ENCODE assay signal across 8 mouse cellular contexts in genomic region chr8:84202938-84203917, GRCm38 (mm10). TPM values are rescaled to one million over a fixed set of nuclear protein-coding genes. Genes with fewer than 3 reads are reported as not detected.
DNase-seq lines count a peak whose midpoint lies in the region; ATAC-seq and TF ChIP-seq lines count a peak whose summit lies in the region.

No protein-coding gene starts in this region.

- H3K4me3 ChIP-seq in forebrain, embryonic 11.5 days (ENCODE audit: low read depth, low read length): peak overlapping the region; percentile 16
- peak overlapping the region; percentile 71 for H3K4me3 ChIP-seq in heart, embryonic 16.5 days (ENCODE audit: low read length)
- peak overlapping the region; percentile 85 for H3K4me3 ChIP-seq in lung, embryonic 16.5 days (ENCODE audit: low read length)
- peak overlapping the region; percentile 34 for H3K4me3 ChIP-seq in olfactory bulb, adult 2 months (ENCODE audit: insufficient read depth, low read depth, low read length)

- H3K27me3 ChIP-seq in forebrain, embryonic 11.5 days (ENCODE audit: control insufficient read depth, insufficient read depth, low read length): no peaks in the 10 kb centered on the region
- H3K27me3 ChIP-seq in heart, embryonic 16.5 days (ENCODE audit: control insufficient read depth, insufficient read depth, low read length): no peaks in the 10 kb centered on the region
- no peaks in the 10 kb centered on the region for H3K27me3 ChIP-seq in lung, embryonic 16.5 days (ENCODE audit: control insufficient read depth, insufficient read depth, low read depth, low read length)

- peak; percentile 91 for DNase-seq in 416B (ENCODE audit: low read depth)
- DNase-seq in forebrain, embryonic 11.5 days (ENCODE audit: low spot score): peak; percentile 85
- DNase-seq in kidney, postnatal 10 days: peak; percentile 93
- peak; percentile 71 to 80 for DNase-seq in thymus, postnatal 10 days (ENCODE audit: low spot score in 2 of 2)

- H3K4me2 ChIP-seq in forebrain, embryonic 11.5 days (ENCODE audit: low read depth, low read length, severe bottlenecking): peak overlapping the region; percentile 73
- H3K4me2 ChIP-seq in heart, embryonic 16.5 days (ENCODE audit: low read depth, low read length): peak overlapping the region; percentile 96
- peak overlapping the region; percentile 97 for H3K4me2 ChIP-seq in lung, embryonic 16.5 days (ENCODE audit: low read depth, low read length)

- peak overlapping the region; percentile 68 for H3K27ac ChIP-seq in forebrain, embryonic 11.5 days (ENCODE audit: low read depth, low read length)
- peak overlapping the region; percentile 99 for H3K27ac ChIP-seq in heart, embryonic 16.5 days (ENCODE audit: low read length)
- peak overlapping the region; percentile 99 for H3K27ac ChIP-seq in lung, embryonic 16.5 days (ENCODE audit: low read length)
- peak overlapping the region; percentile 76 for H3K27ac ChIP-seq in olfactory bulb, adult 2 months (ENCODE audit: insufficient read depth, low read depth, low read length)

- 11% methylated on average over 34 of the region's 34 CpGs for WGBS in forebrain, embryonic 11.5 days
- WGBS in heart, embryonic 16.5 days: 5% methylated on average over 34 of the region's 34 CpGs
- WGBS in lung, embryonic 16.5 days: 7% methylated on average over 34 of the region's 34 CpGs
- 9% methylated on average over 34 of the region's 34 CpGs for WGBS in olfactory bulb, adult 2 months

- ATAC-seq in activated CD4-positive, CD25-positive, alpha-beta regulatory T cell, adult 4 months: peak; percentile 45
- peak; percentile 37 for ATAC-seq in forebrain, embryonic 11.5 days (replicated peaks; ENCODE audit: low FRiP score)
- peak; percentile 51 for ATAC-seq in heart, embryonic 16.5 days (replicated peaks; ENCODE audit: extremely low read depth, insufficient read depth, low FRiP score)
- peak; percentile 66 for ATAC-seq in lung, embryonic 16.5 days (ENCODE audit: low read depth)

- peak overlapping the region; percentile 62 for H3K9ac ChIP-seq in forebrain, embryonic 11.5 days (ENCODE audit: low read length)
- H3K9ac ChIP-seq in heart, embryonic 16.5 days (ENCODE audit: low read length): peak overlapping the region; percentile 97
- H3K9ac ChIP-seq in lung, embryonic 16.5 days (ENCODE audit: low read length): peak overlapping the region; percentile 95

- peak; percentile 40; the same call in 1 of the 2 replicates for TF ChIP-seq POLR2A in olfactory bulb, adult 2 months (IDR thresholded peaks at IDR 0.05; ENCODE audit: insufficient read depth, low read depth, low read length)

- peaks cover 46% of the 10 kb centered on the region for H3K4me1 ChIP-seq in forebrain, embryonic 11.5 days (replicated peaks; ENCODE audit: control insufficient read depth, insufficient read depth, low read length)
- H3K4me1 ChIP-seq in heart, embryonic 16.5 days (ENCODE audit: control insufficient read depth, insufficient read depth, low read length): peaks cover 55% of the 10 kb centered on the region
- H3K4me1 ChIP-seq in lung, embryonic 16.5 days (replicated peaks; ENCODE audit: control insufficient read depth, insufficient read depth, low read length): peaks cover 53% of the 10 kb centered on the region
- H3K4me1 ChIP-seq in olfactory bulb, adult 2 months (ENCODE audit: control insufficient read depth, insufficient read depth, low read length): peaks cover 50% of the 10 kb centered on the region

- TF ChIP-seq CTCF in olfactory bulb, adult 2 months (IDR thresholded peaks at IDR 0.05; ENCODE audit: insufficient read depth, low read depth, low read length): no peak

- no peaks in the 10 kb centered on the region for H3K9me3 ChIP-seq in forebrain, embryonic 11.5 days (ENCODE audit: control insufficient read depth, low read length)
- H3K9me3 ChIP-seq in heart, embryonic 16.5 days (replicated peaks; ENCODE audit: control insufficient read depth, low read length): no peaks in the 10 kb centered on the region
- H3K9me3 ChIP-seq in lung, embryonic 16.5 days (ENCODE audit: control insufficient read depth, low read length): no peaks in the 10 kb centered on the region

- no peaks in the 10 kb centered on the region for H3K36me3 ChIP-seq in forebrain, embryonic 11.5 days (ENCODE audit: control insufficient read depth, insufficient read depth, low read length)
- peaks cover 12% of the 10 kb centered on the region for H3K36me3 ChIP-seq in heart, embryonic 16.5 days (ENCODE audit: control insufficient read depth, insufficient read depth)
- peaks cover 4% of the 10 kb centered on the region for H3K36me3 ChIP-seq in lung, embryonic 16.5 days (ENCODE audit: control insufficient read depth, insufficient read depth, low read length)

RNA-seq across cellular contexts. Expression of gene Nanos3, which starts 18.2 kb away (rescaled TPM):
- 1 to 10 TPM in 1 of 2 experiments, not detected in 1; 1.1 TPM for polyA plus RNA-seq in activated CD4-positive, CD25-positive, alpha-beta regulatory T cell, adult 4 months (2017; shearing (Covaris generic))
- polyA plus RNA-seq in forebrain, embryonic 11.5 days (2014; fragmentation: Nextera tagmentation; extraction: Ambion mirVana): 2.9 and 5.0 TPM in 2 replicates
- 1.5 and 1.6 TPM in 2 replicates for polyA plus RNA-seq in heart, embryonic 16.5 days (2015; fragmentation: Nextera tagmentation; extraction: Ambion mirVana)
- polyA plus RNA-seq in lung, embryonic 16.5 days (2015; fragmentation: Nextera tagmentation; extraction: Ambion mirVana): 1.2 and 3.5 TPM in 2 replicates
- polyA plus RNA-seq in olfactory bulb, adult 2 months (2012; ENCODE audit: insufficient read depth, insufficient read length, low replicate concordance, missing spikeins): not detected in 2 replicates

RNA-seq across cellular contexts. Expression of gene Zswim4, which starts 33.6 kb away (rescaled TPM):
- 1 to 10 TPM; 3.1 to 5.5 TPM for polyA plus RNA-seq in activated CD4-positive, CD25-positive, alpha-beta regulatory T cell, adult 4 months (2017; shearing (Covaris generic))
- polyA plus RNA-seq in forebrain, embryonic 11.5 days (2014; fragmentation: Nextera tagmentation; extraction: Ambion mirVana): 34.7 and 37.1 TPM in 2 replicates
- 8.4 and 9.9 TPM in 2 replicates for polyA plus RNA-seq in heart, embryonic 16.5 days (2015; fragmentation: Nextera tagmentation; extraction: Ambion mirVana)
- polyA plus RNA-seq in lung, embryonic 16.5 days (2015; fragmentation: Nextera tagmentation; extraction: Ambion mirVana): 14.4 and 14.6 TPM in 2 replicates
- 65.7 TPM in 1 of 2 replicates, not detected in the other for polyA plus RNA-seq in olfactory bulb, adult 2 months (2012; ENCODE audit: insufficient read depth, insufficient read length, low replicate concordance, missing spikeins)

RNA-seq across cellular contexts. Expression of gene D8Ertd738e, which starts 46.3 kb away (rescaled TPM):
- polyA plus RNA-seq in activated CD4-positive, CD25-positive, alpha-beta regulatory T cell, adult 4 months (2017; shearing (Covaris generic)): 100 to 1,000 TPM; 382 to 385 TPM
- 277 and 303 TPM in 2 replicates for polyA plus RNA-seq in forebrain, embryonic 11.5 days (2014; fragmentation: Nextera tagmentation; extraction: Ambion mirVana)
- polyA plus RNA-seq in heart, embryonic 16.5 days (2015; fragmentation: Nextera tagmentation; extraction: Ambion mirVana): 297 and 311 TPM in 2 replicates
- polyA plus RNA-seq in lung, embryonic 16.5 days (2015; fragmentation: Nextera tagmentation; extraction: Ambion mirVana): 333 and 350 TPM in 2 replicates
- not detected in 2 replicates for polyA plus RNA-seq in olfactory bulb, adult 2 months (2012; ENCODE audit: insufficient read depth, insufficient read length, low replicate concordance, missing spikeins)

RNA-seq across cellular contexts. Expression of gene Mri1, which starts 53.9 kb away (rescaled TPM):
- polyA plus RNA-seq in activated CD4-positive, CD25-positive, alpha-beta regulatory T cell, adult 4 months (2017; shearing (Covaris generic)): 10 to 100 TPM; 38.1 to 39.4 TPM
- 52.0 and 59.6 TPM in 2 replicates for polyA plus RNA-seq in forebrain, embryonic 11.5 days (2014; fragmentation: Nextera tagmentation; extraction: Ambion mirVana)
- polyA plus RNA-seq in heart, embryonic 16.5 days (2015; fragmentation: Nextera tagmentation; extraction: Ambion mirVana): 45.0 and 46.2 TPM in 2 replicates
- 51.4 and 51.9 TPM in 2 replicates for polyA plus RNA-seq in lung, embryonic 16.5 days (2015; fragmentation: Nextera tagmentation; extraction: Ambion mirVana)
- polyA plus RNA-seq in olfactory bulb, adult 2 months (2012; ENCODE audit: insufficient read depth, insufficient read length, low replicate concordance, missing spikeins): not detected in 2 replicates

RNA-seq across cellular contexts. Expression of gene 4930432K21Rik, which starts 55.4 kb away (rescaled TPM):
- 1 to 10 TPM in 1 of 2 experiments, under 1 TPM in 1; 0.40 to 1.2 TPM for polyA plus RNA-seq in activated CD4-positive, CD25-positive, alpha-beta regulatory T cell, adult 4 months (2017; shearing (Covaris generic))
- 1.2 and 1.5 TPM in 2 replicates for polyA plus RNA-seq in forebrain, embryonic 11.5 days (2014; fragmentation: Nextera tagmentation; extraction: Ambion mirVana)
- 1.2 and 1.3 TPM in 2 replicates for polyA plus RNA-seq in heart, embryonic 16.5 days (2015; fragmentation: Nextera tagmentation; extraction: Ambion mirVana)
- polyA plus RNA-seq in lung, embryonic 16.5 days (2015; fragmentation: Nextera tagmentation; extraction: Ambion mirVana): 1.5 and 2.0 TPM in 2 replicates
- polyA plus RNA-seq in olfactory bulb, adult 2 months (2012; ENCODE audit: insufficient read depth, insufficient read length, low replicate concordance, missing spikeins): not detected in 2 replicates

Comparison
In these comparisons a context has a peak if more than half of its experiments do, and no peak if none do; other contexts are left out.
1. Peak in every context shown above with its lines: DNase-seq, ATAC-seq, H3K4me3 ChIP-seq and H3K27ac ChIP-seq.
2. H3K4me3 ChIP-seq: peak in every context shown above with its lines; median percentile 85 in lung, embryonic 16.5 days; 71 in heart, embryonic 16.5 days; 34 in olfactory bulb, adult 2 months; 16 in forebrain, embryonic 11.5 days.
3. RNA of gene D8Ertd738e, which starts 46.3 kb away (polyA plus RNA-seq): 382 to 385 TPM in activated CD4-positive, CD25-positive, alpha-beta regulatory T cell, adult 4 months, 333 to 350 TPM in lung, embryonic 16.5 days, 297 to 311 TPM in heart, embryonic 16.5 days and 277 to 303 TPM in forebrain, embryonic 11.5 days; not detected in olfactory bulb, adult 2 months; every median in the first group is over 100 times any median in the second.